Mouse (Mus musculus) C3H10T1/2 (cell line): Measurements from ENCODE around the gene Tmed2. TPM values are rescaled to one million over a fixed set of nuclear protein-coding genes. Genes with fewer than 3 reads are reported as not detected.

ENCODE experiments used
- polyA plus RNA-seq, 2 experiments: library from polyadenylated mRNA; unstranded; fragments of >200 nt; fragmentation: generic; extraction: Trizol; gene quantifications; one replicate each; pipeline ENCODE4 v1.2.1; 2012; ENCODE audit warnings: missing spikeins in 2 of 2

Tmed2 gene
- 100 to 1,000 TPM in 1 of 2 experiments, 10 to 100 TPM in 1; 30.0 to 114 TPM for polyA plus RNA-seq

GRCm38 (mm10) chr5:124540383-124540786, at the start of gene Tmed2:
TSS of gene Tmed2 (plus strand) at chr5:124540695.

GRCm38 (mm10) chr5:124530655-124531582, 9.6 kb upstream of the Tmed2 start, which contains the start of gene Rilpl1:
TSS of gene Rilpl1 (minus strand) at chr5:124531391.

GRCm38 (mm10) chr5:124552558-124553307, 12.2 kb downstream of the Tmed2 start, which contains the start of gene Ddx55:
TSS of gene Ddx55 (plus strand) at chr5:124552864.

GRCm38 (mm10) chr5:124578633-124579317, 38.3 kb downstream of the Tmed2 start, which contains the start of the genes Eif2b1 and Gtf2h3:
TSS of gene Eif2b1 (minus strand) at chr5:124579131.
TSS of gene Gtf2h3 (plus strand) at chr5:124579140.

Other genes with a start within 250 kb of the Tmed2 start
- gene Mphosph9, start 212.7 kb upstream of the Tmed2 start, polyA plus RNA-seq: 1 to 10 TPM in 1 of 2 experiments, under 1 TPM in 1; 0.33 to 1.7 TPM
- gene 2810006K23Rik, start 212.6 kb upstream of the Tmed2 start, polyA plus RNA-seq: 10 to 100 TPM in 1 of 2 experiments, 1 to 10 TPM in 1; 2.6 to 10.4 TPM
- 100 to 1,000 TPM; 161 to 221 TPM for gene Cdk2ap1, start 177.6 kb upstream of the Tmed2 start, polyA plus RNA-seq
- 1 to 10 TPM; 1.2 to 7.5 TPM for gene Sbno1, start 114.7 kb upstream of the Tmed2 start, polyA plus RNA-seq
- 10 to 100 TPM in 1 of 2 experiments, 1 to 10 TPM in 1; 9.5 to 50.7 TPM for gene Kmt5a, start 100.8 kb upstream of the Tmed2 start, polyA plus RNA-seq
- 10 to 100 TPM; 20.7 to 59.3 TPM for gene Rilpl2, start 62.3 kb upstream of the Tmed2 start, polyA plus RNA-seq
- 10 to 100 TPM; 11.0 to 13.6 TPM for gene Snrnp35, start 57.6 kb upstream of the Tmed2 start, polyA plus RNA-seq
- 10 to 100 TPM in 1 of 2 experiments, 1 to 10 TPM in 1; 5.7 to 31.7 TPM for gene Rilpl1, start 9.3 kb upstream of the Tmed2 start, polyA plus RNA-seq
- gene Ddx55, start 12.2 kb downstream of the Tmed2 start, polyA plus RNA-seq: 1 to 10 TPM; 1.5 to 6.5 TPM
- gene Eif2b1, start 38.4 kb downstream of the Tmed2 start, polyA plus RNA-seq: 10 to 100 TPM; 20.6 to 28.5 TPM
- 10 to 100 TPM in 1 of 2 experiments, 1 to 10 TPM in 1; 4.8 to 31.7 TPM for gene Gtf2h3, start 38.4 kb downstream of the Tmed2 start, polyA plus RNA-seq
- gene Atp6v0a2, start 87.9 kb downstream of the Tmed2 start, polyA plus RNA-seq: 10 to 100 TPM in 1 of 2 experiments, 1 to 10 TPM in 1; 5.6 to 15.2 TPM
- gene Dnah10, start 184.4 kb downstream of the Tmed2 start, polyA plus RNA-seq: under 1 TPM; under 0.01 to 0.28 TPM